Comparison of ENCODE assay signal across 15 mouse cellular contexts in the genomic region with DNA sequence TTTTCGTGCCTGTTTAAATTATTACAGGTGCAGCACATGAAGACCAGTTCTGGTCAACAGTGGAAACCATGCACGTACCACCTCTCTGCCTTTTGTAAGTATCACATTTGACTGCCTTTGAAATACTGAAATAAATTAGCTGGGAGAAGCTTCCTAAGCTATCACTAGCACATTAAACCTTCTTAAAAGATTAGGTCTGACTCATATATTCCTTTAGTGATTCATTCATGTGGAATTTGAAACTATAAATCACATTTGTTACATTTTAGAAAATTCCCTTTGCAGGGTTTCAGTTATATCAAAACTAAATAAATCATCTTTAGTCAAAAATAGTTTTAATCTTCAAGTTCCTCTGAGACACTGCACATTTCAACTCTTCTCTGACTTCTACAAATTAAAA.
"Had no signal": no experiment of that assay in that cellular context is flagged by ENCODE, and none has a peak within 500 bp of the region (broad histone marks: within the 10 kb centered on the region; RNA-seq: fewer than 3 reads in every experiment).

No protein-coding gene starts in this region.

- H3K4me2 ChIP-seq: neural tube, embryonic 13.5 days; neural tube, embryonic 15.5 days; stomach, embryonic 15.5 days had no signal

- H3K9me3 ChIP-seq: neural tube, embryonic 13.5 days; neural tube, embryonic 15.5 days; stomach, embryonic 15.5 days had no signal

- H3K27ac ChIP-seq: neural tube, embryonic 13.5 days; neural tube, embryonic 15.5 days; stomach, embryonic 15.5 days; stomach, postnatal 0 days had no signal

- H3K27me3 ChIP-seq: neural tube, embryonic 13.5 days; neural tube, embryonic 15.5 days; stomach, embryonic 15.5 days had no signal

- H3K4me1 ChIP-seq: stomach, embryonic 15.5 days had no signal

- H3K4me3 ChIP-seq: neural tube, embryonic 13.5 days; neural tube, embryonic 15.5 days; stomach, embryonic 15.5 days had no signal

- H3K9ac ChIP-seq: neural tube, embryonic 13.5 days; neural tube, embryonic 15.5 days; stomach, embryonic 15.5 days had no signal

- H3K36me3 ChIP-seq: neural tube, embryonic 13.5 days; neural tube, embryonic 15.5 days; stomach, embryonic 15.5 days had no signal

- DNase-seq: right cerebral cortex, adult 18-20 months; right cerebral cortex, postnatal 14 days; right cerebral cortex, postnatal 25 days; right cerebral cortex, postnatal 4 days; spleen, adult 18-20 months; thymus, adult 18-20 months; thymus, adult 2 months; thymus, postnatal 14 days; thymus, postnatal 25 days; thymus, postnatal 36 days; thymus, postnatal 4 days had no signal
